Mouse (Mus musculus) layer of hippocampus, postnatal 10 days (tissue): ENCODE measurements around the gene Gcnt3. TPM values are rescaled to one million over a fixed set of nuclear protein-coding genes. Genes with fewer than 3 reads are reported as not detected.
"Not testable (repeated sequence)": the region's sequence is repeated elsewhere in the genome, so short reads cannot be mapped to it uniquely, and the experiment has no call there.

ENCODE experiments used
- DNase-seq, 2 experiments: peaks; one replicate each; pipeline ENCODE4 v3.0.0; 2021; ENCODE audit warnings: low spot score in 2 of 2
- total RNA-seq, 2 experiments: library from RNA; stranded (reverse); gene quantifications; 2 replicates each; pipeline ENCODE4 v1.2.3; 2021

Gene Gcnt3
- total RNA-seq, 2 experiments from 2014 or later, result not detected

DNA sequence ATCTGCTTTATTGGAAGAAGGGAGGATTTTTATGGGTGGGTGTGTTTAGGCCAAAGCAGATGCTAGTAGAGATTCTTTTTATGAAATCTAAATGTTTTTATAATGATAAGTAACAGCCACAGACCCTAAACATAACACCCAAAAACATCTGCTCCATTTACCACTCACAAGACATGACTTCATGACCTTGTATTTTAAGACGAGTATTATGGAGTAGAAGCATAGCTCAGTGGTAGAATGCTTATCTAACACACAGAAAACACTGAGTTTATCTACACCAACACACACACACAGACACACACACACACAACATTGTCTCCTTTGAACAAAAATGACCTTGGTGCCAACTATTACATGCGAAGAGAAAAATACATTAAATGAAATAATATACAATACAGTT lies 7.0 kb upstream of the Gcnt3 start:
- no peak for DNase-seq

DNA sequence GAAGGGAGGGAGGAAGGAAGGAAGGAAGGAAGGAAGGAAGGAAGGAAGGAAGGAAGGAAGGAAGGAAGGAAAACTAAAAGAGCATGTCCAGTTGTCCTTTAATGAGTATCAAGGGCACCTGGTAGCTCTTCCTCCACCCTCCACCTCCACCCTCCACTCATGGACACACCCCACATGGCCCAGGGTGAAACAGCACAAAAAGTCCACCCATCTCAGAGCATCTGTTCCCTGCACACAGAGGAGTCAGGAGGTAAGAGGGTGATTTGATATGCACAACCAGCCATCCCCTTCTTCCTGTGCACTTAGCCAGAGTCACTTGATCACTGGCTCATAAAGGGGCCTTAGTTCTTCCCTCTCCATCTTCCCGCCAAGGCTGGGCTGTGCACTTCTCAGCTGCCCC lies 5.0 kb upstream of the Gcnt3 start:
- no peak for DNase-seq

DNA sequence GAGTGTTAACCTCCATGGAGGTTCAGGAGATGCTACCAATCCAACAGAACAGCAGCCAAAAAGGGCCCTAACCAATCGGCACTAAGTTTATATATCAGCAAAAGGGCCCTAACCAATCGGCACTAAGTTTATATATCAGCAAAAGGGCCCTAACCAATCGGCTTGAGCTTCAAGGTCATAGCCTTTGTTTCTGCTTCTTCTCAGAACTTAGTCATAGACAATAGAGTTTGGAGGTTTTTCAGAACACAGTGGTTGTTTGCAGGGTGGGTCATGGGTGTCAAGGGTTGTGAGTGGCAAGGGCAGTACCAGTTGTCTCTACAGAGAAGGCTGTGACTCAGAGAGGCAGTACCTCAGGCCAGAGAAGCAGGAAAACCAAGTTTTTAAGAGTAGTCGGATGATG lies 4.2 kb upstream of the Gcnt3 start:
- DNase-seq, result no peak

DNA sequence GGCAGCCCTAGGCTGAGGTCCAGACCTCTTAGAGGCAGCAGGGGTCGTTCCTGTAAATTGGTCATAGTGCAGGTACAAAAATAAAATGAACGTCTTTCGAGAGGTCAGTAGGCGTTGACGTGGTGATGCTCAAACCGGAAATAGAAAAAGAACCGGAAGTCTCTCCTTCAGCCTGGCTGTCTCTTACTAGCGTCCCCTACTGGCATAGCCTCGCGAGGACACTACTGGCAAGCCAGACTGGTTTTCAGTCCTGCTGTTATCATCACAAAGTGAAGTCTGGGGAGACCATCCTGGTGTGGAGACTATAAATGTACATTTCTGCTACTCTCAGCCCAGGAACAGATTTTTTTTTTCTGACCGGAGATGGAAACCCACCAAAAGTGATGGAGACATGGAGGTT lies 2.7 kb upstream of the Gcnt3 start:
- DNase-seq, result no peak

DNA sequence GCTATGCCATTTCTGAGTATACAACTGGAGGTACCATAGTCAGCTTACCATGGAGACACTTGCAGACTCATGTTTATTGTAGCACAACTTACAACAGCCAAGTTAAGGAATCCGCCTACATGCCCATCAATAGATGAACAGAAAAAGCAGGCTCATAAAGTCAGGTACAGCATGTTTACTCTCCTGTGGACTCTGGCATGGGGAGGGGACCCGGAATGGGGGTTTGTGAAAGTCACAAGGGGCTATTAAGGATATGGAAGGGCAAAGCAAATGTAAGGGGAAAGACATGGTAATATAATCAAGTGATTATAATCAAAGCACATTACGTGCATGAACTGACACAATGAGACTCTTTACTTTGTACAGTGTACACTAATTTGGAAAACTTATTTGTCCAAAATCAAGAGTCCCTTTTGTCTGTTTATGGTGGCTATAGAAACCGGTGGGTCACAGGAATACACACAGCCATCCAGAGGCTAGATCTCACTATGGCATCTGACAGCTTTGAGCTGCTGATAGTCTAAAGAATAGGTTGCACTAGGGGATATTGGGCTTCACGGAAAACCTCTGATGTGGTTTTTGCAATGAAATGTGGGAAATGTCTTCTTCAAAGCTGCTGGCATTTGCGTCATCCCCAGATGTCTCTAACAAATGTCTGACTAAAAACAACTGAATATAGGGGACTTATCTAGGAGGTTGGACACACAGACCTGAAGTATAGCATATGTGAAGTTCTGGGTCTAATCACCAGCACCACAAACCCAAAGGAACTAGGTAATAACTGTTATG lies 1.9 kb upstream of the Gcnt3 start:
- DNase-seq, result no peak

DNA sequence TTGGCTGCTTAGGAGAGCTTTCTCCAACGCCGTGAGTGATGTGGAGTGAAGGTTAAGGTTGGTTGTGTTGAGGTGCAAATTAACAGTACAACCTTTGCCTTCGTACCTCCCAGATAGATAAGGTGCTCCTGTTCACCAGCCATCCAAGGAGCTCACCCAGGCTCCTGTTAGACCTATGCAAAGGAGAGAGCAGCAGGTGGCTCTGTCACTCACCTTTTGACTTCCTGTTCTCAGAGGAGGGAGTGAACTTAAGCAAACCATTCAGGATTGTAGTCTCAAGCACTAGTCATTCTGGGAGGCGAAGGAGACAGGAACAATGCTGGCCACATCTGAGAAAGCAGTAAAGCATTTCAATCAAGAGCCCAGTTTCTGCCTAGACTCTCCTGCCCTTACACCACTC lies 1.2 kb downstream of the Gcnt3 start:
- DNase-seq, result no peak

DNA sequence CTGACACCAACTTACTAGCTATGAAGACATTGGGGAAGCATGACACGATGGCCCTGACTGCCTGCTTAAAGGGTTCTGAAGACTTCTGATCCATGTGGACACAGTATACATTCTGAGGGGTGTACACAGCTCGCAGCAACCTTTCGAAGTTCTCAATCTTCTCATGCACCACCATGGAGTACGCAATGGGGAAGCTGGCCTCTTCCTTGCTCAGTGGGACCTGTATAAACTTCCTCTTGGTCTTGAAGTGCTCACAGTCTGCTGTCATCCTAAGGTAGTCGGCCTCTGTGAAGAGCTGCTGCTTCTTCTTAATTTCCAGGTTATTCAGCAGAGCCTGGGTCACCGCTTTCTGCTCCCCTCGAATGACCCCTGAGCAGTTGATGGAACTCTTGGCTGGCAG lies 3.2 kb downstream of the Gcnt3 start:
- DNase-seq, result no peak

DNA sequence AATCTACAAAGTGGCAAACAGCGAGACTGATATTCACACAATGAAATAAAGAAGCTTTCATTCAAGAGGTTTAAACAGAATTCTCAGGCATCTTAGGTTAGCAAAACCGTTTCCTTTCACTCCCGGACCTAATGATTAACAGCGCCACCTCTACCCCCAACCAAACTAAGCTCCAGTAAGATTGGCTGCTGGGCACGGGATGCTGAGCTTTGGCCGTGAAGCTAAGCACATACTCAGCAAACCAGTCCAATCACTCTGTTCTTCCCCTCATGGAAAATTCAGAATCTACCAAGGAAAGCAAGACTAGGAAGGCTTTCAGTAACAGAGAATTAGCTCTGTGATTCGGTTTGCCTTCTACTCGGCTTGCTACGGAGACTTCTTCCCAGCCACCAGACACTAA lies 4.8 kb downstream of the Gcnt3 start:
- no peak for DNase-seq

DNA sequence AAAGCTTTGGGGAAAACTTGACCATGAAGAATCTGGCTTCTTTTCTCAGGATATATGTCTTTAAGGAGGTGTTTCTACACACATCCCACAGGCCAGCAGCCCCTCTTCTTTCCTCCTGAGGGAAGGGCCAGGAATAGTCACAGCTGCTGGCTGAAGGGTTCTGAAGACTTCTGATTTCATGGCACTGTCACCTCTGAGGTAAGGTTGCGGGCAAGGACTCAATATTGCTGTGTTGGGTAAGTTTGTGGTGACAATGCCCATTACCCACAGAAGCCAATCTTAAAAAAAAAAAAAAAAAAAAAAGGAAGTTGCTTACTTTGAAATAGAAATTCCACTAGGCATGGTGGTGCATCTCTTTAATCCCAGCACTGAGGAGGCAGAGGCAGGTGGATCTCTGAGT lies 5.7 kb downstream of the Gcnt3 start:
- no peak for DNase-seq

DNA sequence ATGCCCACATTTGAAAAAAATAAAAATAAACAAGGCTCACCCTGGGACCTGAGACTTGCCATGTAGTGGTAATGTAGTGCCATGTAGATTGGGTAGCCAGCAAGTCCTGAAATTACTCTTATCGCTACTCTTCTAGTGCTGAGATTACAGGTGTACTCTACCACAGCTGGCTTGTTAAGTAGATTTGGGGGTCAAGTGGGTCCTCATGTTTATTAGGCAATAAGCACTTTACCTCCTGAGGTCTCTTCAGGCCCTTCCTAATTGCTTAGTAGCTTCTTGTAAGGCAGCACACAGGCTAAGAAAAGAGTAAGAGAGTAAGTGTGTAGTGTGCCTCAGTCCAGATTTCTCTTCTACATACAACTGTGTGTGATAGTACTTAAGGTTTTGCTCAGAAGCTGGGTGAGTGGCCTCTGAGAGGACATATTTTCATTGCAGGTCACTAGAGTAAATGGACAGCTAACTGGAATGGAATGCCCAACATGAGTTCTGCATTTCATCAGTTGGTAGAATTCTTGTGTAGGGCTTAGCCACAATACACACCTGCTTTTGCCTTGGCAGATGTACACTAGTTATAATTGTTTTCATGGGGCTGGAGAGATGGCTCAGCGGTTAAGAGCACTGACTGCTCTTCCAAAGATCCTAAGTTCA lies 12.4 kb downstream of the Gcnt3 start:
- no peak for DNase-seq

DNA sequence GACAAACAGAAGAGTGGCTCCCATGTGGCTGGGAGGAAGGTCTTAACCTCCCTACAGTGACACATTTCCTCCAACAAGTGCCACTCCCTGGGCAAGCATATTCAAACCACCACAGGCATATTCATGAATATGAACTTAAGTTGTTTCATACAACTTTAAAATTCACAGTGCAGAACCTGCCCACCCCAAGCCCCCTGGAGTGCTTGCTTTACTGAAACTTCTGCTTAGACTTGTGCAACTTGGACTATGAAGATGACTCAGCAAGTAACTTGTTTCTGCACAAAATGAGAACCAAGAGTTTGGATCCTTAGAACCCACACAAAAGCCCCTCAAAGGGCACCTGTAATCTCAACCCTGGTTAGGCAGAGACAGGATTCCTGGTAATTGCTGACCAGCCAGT lies 13.2 kb downstream of the Gcnt3 start:
- no peak for DNase-seq

DNA sequence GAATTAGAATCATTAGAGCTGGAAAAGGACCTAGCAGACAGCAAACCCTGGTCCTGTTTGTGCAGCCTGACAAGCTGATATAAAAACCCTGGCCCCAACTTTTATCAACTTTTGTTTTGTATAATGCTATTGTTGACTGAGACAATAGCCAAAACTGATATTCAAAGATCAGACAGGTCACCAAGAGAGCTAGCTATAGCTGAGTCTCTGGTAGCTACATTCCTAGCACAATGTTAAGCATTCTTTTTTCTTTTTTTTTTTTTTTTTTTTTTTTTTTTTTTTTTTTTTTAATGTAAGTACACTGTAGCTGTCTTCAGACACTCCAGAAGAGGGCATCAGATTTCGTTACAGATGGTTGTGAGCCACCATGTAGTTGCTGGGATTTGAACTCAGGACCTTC lies 14.3 kb downstream of the Gcnt3 start:
- DNase-seq, result not testable (repeated sequence)

DNA sequence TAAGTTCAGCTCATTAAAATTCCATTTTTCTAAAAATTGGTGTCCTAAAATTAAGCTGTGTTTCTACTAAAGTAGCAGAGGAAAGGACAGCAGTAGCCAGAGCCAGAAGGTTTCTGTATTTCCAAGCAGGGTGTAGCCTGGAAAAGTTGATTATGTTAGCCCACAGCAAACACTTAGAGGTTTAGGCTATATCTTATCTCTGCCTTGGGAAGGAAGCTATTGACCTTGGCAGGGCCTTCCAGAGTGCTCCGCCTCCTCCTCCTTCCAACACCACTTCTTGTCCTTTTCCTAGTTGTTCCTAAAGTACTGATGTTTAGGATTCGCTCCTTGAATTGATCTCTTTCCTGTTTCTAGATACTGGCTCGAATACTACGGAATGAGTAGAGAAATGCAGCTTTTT lies 15.8 kb downstream of the Gcnt3 start:
- no peak for DNase-seq

DNA sequence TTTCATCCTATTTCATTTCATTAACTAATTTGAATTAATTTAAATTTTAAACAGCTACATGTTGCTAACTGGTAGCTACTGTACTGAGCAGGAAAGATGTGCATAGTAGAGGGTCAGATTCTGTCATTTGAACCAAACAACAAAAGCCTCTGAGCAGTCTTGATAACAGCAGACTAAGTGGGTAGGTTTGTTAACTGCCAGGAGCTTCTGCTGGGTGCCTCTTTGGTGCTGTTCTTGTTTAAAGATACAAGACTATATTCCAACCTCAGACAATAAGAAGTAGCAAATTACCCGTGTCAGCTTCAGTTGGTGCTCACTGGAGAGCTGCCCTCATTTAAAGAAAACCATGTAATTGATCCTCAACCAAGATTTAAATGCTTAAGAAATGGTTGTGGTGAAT lies 16.3 kb downstream of the Gcnt3 start:
- DNase-seq, result no peak

DNA sequence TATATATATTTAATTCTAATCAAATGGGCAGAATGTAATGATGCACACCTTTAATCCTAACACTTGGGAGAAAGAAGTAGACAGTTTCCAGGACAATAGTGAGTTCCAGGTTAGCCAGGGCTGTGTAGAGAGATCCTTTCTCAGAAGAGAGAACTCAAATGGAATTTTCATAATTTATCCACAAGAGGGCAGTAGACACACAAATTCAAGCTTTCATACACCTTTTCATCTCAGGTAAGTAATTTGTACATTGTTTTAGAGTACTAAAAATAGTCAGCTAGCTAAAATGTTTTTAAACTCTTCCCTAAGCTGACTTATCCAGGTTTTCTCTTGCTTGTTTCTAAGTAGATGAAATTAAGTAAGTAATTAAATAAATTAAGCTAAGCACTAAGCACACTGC lies 19.0 kb downstream of the Gcnt3 start:
- DNase-seq, result no peak

DNA sequence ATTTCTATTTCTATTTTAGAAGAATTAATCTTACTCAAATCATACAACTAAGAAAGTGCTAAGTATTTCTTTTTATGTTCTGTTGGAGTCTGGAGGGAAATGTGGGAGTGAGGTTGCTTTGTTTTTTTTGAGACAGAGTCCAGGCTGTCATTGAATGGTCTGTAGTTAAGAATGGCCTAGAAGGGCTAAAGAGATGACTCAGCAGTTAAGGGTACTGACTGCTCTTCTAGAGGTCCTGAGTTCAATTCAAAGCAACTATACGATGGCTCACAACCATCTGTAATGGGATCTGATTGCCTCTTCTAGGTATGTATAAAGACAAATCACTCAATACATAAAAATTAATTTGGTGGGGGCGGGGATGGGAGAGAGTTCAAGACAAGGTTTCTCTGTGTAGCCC lies 22.3 kb downstream of the Gcnt3 start:
- no peak for DNase-seq

DNA sequence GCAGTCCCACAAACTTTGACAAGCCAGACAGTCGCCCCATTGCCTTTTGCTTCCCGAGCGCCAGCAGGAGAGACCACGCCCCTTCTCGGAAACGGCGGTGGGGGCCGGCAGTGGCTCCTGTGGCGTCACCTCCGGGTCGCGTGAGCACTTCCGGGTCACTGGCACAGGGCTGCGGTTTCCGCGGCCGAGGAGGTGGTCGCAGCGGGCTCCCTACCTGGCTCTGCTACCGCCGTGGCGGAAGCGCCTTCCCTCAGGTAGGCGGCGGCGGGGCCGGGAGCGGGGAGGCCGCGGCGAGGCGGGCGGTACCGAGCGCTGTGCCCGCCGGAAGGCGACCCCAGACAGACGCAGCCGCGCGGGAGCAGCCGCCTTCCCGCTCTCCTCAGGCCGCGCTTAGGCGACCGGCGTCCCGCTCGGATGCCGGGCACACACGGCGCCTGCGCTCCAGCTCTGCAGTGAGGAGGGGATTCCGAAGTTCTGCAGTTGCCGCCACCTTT lies 25.4 kb downstream of the Gcnt3 start, which contains the start of gene Gtf2a2:
Gene Gtf2a2, plus strand, starts transcription at position 143 of the 494 bp plus-strand sequence.
- peak; percentile 93 to 96 for DNase-seq

DNA sequence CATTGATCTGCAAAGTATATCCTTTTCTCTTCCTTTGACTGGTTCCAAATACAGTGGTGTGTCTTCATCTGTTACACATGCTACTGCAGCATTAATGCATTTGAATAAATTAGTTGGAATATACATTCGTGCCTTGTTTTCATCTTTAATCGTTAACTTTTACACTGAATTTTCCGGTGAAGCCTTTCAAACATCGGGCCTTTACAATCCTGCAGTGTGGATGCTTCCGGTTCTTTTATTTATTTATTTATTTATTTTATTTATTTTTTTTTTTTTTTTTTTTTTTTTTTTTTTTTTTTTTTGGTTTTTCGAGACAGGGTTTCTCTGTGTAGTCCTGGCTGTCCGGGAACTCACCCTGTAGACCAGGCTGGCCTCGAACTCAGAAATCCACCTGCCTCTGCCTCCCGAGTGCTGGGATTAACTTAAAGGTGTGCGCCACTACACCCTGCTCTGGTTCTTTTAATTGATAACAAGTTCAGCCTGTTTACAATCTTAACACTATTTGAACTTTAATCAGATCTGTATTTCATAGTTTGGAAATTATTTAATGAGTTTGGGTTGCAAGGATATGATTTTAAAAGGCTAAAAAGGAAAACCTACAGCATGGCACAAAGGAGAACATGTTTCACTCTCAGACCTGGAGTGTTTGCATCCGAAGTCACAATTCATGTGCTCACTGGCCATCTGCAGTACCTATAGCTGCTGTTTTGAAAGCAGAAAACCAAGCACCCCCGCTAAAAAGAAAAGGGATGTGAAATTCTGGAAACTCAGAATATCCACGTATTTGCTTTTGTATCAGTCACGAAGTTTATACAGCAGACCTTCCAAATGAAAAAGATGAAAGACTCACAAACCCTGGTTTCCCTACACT lies 26.1 kb downstream of the Gcnt3 start:
- no peak for DNase-seq

DNA sequence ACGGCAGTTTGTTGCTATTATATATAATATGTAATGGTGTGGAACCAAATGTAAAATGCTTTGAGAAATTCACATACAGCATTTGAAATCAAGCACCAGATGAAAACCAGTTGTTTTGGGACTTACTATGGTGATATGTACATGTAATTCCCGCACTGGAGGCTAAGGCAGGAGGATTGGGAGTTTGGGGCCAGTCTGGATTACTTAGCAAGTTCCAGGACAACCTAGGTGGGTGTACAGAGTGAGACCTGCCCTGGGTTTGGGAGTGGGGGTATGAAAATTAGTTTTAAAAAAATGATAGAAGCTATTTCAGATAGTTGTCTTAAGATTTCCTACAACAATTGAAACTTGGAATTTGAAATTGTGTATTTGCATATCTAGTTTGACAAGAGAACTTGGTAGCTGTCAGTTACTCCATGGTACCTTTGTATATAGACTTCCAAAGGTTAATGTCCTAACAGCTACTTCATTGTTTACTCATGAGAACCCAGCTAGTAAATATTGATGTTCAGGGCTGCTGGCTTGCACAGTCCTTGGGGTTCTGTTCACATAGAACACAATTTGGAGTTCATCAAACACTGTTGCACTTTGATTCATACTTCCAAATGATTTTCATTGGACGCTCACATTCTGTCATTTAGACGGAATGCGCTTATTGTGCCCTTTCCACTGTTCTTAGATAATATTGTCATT lies 27.0 kb downstream of the Gcnt3 start:
- DNase-seq, result no peak

DNA sequence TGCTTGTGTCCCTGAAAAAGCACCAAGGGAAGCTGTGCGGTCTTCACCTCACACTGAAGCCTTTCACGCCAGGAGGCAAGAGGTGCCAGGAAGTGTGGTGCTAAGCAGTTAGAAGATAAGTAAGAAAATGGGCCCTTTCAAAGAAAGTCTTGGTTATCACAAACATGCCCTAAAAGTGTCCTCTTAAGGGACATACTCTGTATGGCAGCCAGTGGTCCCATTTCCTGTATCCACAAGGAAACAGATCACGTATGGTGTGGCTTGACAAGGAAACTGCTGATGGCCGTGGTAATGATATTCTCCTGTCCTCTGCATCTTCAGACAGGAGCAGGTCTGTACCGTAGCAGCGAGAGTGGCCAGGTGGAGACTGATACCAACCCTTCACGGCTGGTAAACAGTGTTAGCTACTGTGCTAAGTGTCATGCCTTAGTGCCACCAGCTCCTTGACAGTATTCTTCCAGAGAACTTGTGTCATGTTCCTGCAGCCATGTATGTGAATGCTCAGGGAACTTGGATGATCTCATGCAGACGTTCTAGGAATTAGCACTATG lies 28.1 kb downstream of the Gcnt3 start:
- no peak for DNase-seq
